Mouse (Mus musculus): ENCODE measurements around the gene Ebf1. TPM values are rescaled to one million over a fixed set of nuclear protein-coding genes. Genes with fewer than 3 reads are reported as not detected.

Ebf1 gene
- polyA plus RNA-seq, 1 experiment: 38.8 TPM

DNA sequence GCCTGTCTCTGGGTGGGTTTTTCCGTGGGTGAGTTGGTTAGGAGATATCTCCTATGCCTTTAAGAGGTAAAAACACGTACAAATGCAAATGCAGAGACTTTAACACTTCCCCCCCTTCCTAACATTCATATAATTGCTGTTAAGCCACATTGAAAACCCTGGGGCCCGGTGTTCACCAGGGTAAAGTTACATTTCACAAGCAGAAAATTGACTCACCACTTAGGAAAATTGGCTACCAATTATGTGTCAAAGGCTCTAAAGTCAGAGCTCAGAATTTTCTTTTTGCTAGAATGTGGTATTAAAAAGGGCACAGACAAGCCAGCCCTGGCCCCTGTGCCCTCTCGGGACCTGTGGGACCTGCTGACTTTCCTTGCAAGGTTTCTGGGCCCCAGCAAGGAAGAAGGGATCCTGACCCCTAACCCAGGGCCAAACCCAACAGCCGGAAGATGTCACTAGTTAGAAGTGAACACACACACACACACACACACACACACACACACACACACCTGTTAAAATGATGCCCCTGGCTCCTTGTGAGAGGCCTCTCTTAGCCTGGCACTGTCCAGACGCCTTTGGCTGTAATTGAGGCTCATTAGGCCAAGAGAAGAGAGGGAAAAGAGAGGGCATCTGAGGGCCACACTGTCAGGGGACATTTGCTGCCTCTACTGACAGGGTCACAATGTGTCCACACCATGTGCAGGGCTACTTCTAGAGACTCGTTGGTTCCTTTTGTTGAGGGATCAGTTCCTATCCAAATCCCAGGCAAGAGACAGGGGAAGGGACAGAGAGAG lies 48.8 kb downstream of the Ebf1 start:
- peak overlapping the region; percentile 97 for H3K27ac ChIP-seq (replicated peaks; ENCODE audit: low read depth, low read length)
- peak overlapping the region; percentile 49 for H3K4me3 ChIP-seq (ENCODE audit: insufficient read depth, low read depth, low read length)
- peaks cover 32% of the 10 kb centered on the region for H3K4me1 ChIP-seq (ENCODE audit: control insufficient read depth, insufficient read depth, insufficient read length, low read length)

DNA sequence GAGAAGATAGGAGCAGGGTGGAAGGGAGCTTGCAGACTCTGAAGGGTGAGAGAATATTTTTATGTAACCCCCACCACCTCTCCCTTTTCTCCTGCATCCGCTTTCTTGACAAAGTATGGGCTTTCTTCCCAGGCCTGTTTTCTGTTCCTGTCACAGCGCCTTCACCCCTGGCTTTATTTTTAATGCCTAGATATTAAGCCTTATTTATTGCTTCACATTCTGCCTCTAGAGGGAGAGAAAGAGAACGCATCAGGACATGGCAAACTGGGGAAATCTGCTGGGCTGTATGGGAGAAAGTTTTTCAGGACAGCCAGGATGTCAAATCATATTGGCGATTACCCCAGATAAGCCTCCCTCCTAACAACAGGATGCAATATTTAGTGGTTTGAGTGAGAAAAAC lies 49.6 kb downstream of the Ebf1 start:
- Histone ChIP-seq H3K4me3 (ENCODE audit: insufficient read depth, low read depth, low read length) (no peak overlapping the region), H3K27ac (replicated peaks; ENCODE audit: low read depth, low read length) (peak overlapping the region; percentile 97), H3K4me1 (ENCODE audit: control insufficient read depth, insufficient read depth, insufficient read length, low read length) (peaks cover 32% of the 10 kb centered on the region)

DNA sequence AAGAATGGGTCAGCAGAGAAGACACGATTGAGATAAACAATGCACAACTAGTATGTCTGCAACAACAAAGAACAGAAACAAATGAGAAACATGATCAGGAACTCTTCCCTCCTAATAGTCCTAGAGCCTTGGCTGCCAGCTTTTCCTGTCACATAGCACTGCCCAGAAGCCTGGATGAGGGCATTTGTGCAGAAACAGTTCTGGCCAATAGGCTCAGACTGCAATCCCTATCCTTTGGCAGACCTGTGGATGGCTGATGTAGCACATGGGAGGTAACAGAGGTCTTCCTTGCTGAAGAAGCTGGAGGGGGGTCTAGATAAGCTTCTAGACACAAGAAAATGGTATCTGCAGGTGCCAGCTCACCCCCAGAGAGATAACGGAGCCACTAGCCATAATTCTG lies 64.2 kb downstream of the Ebf1 start:
- Histone ChIP-seq H3K27ac (replicated peaks; ENCODE audit: low read depth, low read length) (peak overlapping the region; percentile 43), H3K4me1 (ENCODE audit: control insufficient read depth, insufficient read depth, insufficient read length, low read length) (peaks cover 17% of the 10 kb centered on the region), H3K4me3 (ENCODE audit: insufficient read depth, low read depth, low read length) (no peak overlapping the region)

DNA sequence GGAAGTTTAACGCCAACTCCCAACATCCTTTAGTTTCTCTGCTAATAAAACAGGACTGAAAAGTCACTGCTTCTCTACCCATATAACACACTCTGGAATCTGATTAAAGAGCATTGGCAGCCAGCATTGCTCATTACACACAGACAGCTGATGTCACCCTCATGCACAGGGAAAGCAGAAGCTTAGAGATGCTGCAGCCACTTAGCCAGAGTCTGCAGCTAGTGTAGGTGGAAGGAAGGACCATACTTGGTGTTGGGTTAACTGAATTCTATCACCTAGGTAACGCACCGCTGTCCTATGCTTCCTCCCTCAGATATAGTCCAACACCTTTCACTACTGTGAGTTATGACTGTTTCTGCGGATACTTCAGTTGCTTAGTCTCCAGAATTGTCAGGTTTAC lies 64.9 kb downstream of the Ebf1 start:
- H3K27ac ChIP-seq (replicated peaks; ENCODE audit: low read depth, low read length): peak overlapping the region; percentile 6
- peaks cover 21% of the 10 kb centered on the region for H3K4me1 ChIP-seq (ENCODE audit: control insufficient read depth, insufficient read depth, insufficient read length, low read length)
- H3K4me3 ChIP-seq (ENCODE audit: insufficient read depth, low read depth, low read length): no peak overlapping the region

DNA sequence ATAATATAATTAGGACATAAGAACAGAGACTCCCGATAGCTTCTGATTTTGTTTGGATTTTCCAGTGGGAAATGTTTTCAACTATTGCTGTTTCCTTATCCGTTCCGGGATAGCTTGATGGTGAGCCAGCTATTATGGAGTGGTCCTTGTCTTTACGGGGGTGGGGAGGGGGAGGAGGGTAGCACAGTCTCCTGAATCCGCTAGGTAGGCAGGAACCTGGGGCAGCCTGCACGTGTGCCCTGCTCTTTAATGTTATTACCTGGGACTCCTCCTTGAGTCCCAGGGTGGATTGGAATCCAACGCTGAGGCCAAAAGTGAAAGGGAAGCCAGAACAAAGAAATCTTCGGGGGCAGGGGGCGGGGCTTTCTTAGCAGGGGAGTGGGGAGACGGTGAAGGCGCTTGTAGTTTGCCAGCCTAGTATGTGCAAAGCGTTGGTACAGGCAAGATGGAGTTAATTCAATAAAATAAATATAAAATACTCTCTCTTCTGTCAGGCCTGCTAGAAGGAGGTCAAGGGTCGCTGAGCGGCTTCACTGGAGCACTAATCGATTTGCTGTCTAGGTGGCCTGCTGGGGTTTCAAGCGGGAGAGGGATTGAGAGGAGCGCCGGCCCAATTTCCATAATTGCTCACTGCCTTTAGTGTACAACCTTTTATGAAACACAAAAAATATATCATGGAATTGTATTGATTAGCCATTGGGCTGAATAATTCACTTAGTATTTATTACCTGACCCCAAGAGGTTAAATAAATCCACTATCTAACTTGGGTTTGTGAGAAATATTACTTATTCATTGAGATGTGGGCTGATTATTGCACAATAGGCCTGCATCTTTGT lies 65.8 kb downstream of the Ebf1 start:
- peak overlapping the region; percentile 82 for H3K27ac ChIP-seq (replicated peaks; ENCODE audit: low read depth, low read length)
- H3K4me1 ChIP-seq (ENCODE audit: control insufficient read depth, insufficient read depth, insufficient read length, low read length): peaks cover 25% of the 10 kb centered on the region
- peak overlapping the region; percentile 45 for H3K4me3 ChIP-seq (ENCODE audit: insufficient read depth, low read depth, low read length)

- Histone ChIP-seq H3K27ac (replicated peaks; ENCODE audit: low read depth, low read length) (peak overlapping the region; percentile 92), H3K4me1 (ENCODE audit: control insufficient read depth, insufficient read depth, insufficient read length, low read length) (peaks cover 37% of the 10 kb centered on the region), H3K4me3 (ENCODE audit: insufficient read depth, low read depth, low read length) (peak overlapping the region; percentile 34)
Observed at GRCm38 (mm10) chr11:44684486-44685076, 67.5 kb downstream of the Ebf1 start.

DNA sequence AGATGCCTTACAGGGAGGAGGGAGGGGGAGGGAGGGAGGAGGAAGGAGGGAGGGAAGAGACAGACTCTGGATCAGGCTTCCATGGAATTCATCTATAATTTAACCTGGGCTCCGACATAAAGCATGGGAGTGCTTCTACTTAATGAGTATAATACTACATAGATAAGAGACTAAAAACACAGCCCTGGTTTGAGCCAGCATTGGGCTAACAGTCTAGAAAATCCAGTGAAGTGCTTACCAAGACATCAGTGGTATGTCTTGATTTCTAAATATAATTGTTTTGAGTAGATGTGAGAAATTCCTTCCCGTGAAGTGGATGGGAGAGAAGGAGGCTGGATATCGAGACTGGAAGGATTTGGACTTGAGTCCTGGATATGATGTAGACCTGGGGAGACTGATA lies 68.0 kb downstream of the Ebf1 start:
- H3K4me3 ChIP-seq (ENCODE audit: insufficient read depth, low read depth, low read length): 0 out of 2 replicates have a peak overlapping the region, but pooled peaks have one; percentile 3
- peaks cover 42% of the 10 kb centered on the region for H3K4me1 ChIP-seq (ENCODE audit: control insufficient read depth, insufficient read depth, insufficient read length, low read length)
- H3K27ac ChIP-seq (replicated peaks; ENCODE audit: low read depth, low read length): peak overlapping the region; percentile 88

DNA sequence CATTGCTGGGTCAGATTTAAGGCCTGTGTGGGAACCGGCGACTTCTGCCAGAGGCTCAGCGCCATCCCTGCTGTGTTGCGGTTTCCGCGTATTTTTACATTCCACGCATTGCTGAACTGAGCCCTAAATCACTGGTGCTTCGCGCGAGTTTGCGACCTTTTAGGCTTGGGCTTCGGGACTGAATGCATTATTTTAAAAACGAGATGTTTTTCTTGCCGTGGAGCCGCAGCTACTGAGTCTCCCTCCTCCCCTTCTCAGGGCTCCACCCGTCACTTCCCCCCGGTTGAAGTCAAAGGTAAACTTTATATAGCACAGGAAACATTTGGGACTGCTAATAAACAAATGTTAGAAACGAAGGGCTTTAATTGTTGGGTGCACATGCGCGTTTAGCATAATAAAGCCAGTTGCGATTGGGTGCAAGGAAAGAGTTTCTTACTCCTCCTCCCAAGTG lies 68.8 kb downstream of the Ebf1 start:
- H3K4me3 ChIP-seq (ENCODE audit: insufficient read depth, low read depth, low read length): peak overlapping the region; percentile 38
- peak overlapping the region; percentile 88 for H3K27ac ChIP-seq (replicated peaks; ENCODE audit: low read depth, low read length)

DNA sequence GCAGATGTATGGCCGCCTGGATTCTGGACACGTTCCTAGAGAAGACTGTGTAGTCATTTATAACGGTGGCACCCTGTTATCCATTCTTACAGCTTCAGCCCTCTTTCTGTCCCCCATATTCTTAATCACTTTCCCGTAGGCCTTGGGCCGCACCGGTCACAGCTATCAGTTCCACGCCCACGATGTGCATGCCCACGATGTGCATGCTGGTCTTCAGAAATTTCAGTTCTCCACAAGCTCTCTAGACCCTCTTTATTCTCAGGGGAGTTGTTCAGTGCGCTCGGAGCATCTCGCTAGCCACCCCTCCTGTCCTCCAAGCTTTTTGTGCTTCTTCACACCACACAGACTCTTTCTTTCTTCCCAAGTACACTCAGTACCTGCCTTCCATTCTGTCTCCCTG lies 69.3 kb downstream of the Ebf1 start:
- H3K4me1 ChIP-seq (ENCODE audit: control insufficient read depth, insufficient read depth, insufficient read length, low read length): peaks cover 46% of the 10 kb centered on the region
- H3K4me3 ChIP-seq (ENCODE audit: insufficient read depth, low read depth, low read length): peak overlapping the region; percentile 38
- H3K27ac ChIP-seq (replicated peaks; ENCODE audit: low read depth, low read length): peak overlapping the region; percentile 88

More for the DNA sequence above, 68.8 kb downstream of the Ebf1 start:
- peaks cover 46% of the 10 kb centered on the region for H3K4me1 ChIP-seq (ENCODE audit: control insufficient read depth, insufficient read depth, insufficient read length, low read length)

- Histone ChIP-seq H3K4me1 (ENCODE audit: control insufficient read depth, insufficient read depth, insufficient read length, low read length) (peaks cover 40% of the 10 kb centered on the region), H3K4me3 (ENCODE audit: insufficient read depth, low read depth, low read length) (no peak overlapping the region), H3K27ac (replicated peaks; ENCODE audit: low read depth, low read length) (peak overlapping the region; percentile 74)
Observed at GRCm38 (mm10) chr11:44688542-44688941, 71.4 kb downstream of the Ebf1 start.

- Histone ChIP-seq H3K4me3 (ENCODE audit: insufficient read depth, low read depth, low read length) (no peak overlapping the region; the same call in 1 of the 2 replicates), H3K27ac (replicated peaks; ENCODE audit: low read depth, low read length) (peak overlapping the region; percentile 98), H3K4me1 (ENCODE audit: control insufficient read depth, insufficient read depth, insufficient read length, low read length) (peaks cover 39% of the 10 kb centered on the region)
Observed at GRCm38 (mm10) chr11:44689571-44690264, 72.6 kb downstream of the Ebf1 start.

GRCm38 (mm10) chr11:44690265-44690572 lies 73.1 kb downstream of the Ebf1 start:
- H3K27ac ChIP-seq (replicated peaks; ENCODE audit: low read depth, low read length): peak overlapping the region; percentile 98
- H3K4me3 ChIP-seq (ENCODE audit: insufficient read depth, low read depth, low read length): no peak overlapping the region
- peaks cover 39% of the 10 kb centered on the region for H3K4me1 ChIP-seq (ENCODE audit: control insufficient read depth, insufficient read depth, insufficient read length, low read length)

DNA sequence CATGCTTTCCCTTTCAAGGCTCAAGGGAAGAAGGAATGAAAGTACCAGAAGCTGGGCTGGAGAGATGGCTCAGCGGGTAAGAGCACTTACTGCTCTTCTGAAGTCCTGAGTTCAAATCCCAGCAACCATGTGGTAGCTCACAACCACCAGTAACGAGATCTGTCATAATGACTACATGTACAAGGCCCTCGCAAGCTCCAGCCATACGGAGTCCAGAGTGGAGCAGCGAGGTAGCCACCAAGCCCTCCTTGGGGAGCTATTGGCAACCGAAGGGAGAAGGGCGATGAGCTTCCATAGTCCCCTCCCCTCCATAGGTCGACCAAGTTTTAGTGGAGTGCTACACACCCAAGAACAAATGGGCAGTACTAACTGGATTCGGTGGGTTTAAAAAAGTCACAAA lies 78.3 kb downstream of the Ebf1 start:
- Histone ChIP-seq H3K4me3 (ENCODE audit: insufficient read depth, low read depth, low read length) (no peak overlapping the region), H3K4me1 (ENCODE audit: control insufficient read depth, insufficient read depth, insufficient read length, low read length) (peaks cover 34% of the 10 kb centered on the region), H3K27ac (replicated peaks; ENCODE audit: low read depth, low read length) (no peak overlapping the region)

- H3K4me1 ChIP-seq (ENCODE audit: control insufficient read depth, insufficient read depth, insufficient read length, low read length): peaks cover 39% of the 10 kb centered on the region
- no peak overlapping the region for H3K4me3 ChIP-seq (ENCODE audit: insufficient read depth, low read depth, low read length)
- H3K27ac ChIP-seq (replicated peaks; ENCODE audit: low read depth, low read length): peak overlapping the region; percentile 34; the same call in 1 of the 2 replicates
Observed at GRCm38 (mm10) chr11:44696539-44697201, 79.6 kb downstream of the Ebf1 start.

Measured in brown adipose tissue, adult 24 weeks (tissue).